Mouse (Mus musculus) mature B cell (primary cell): Measurements from ENCODE around the gene Mesd.

Source experiments
- in situ Hi-C: fragments of 300-500 bp; cut with MboI; formaldehyde crosslinking; loops from 2 replicates; pipeline ENCODE4 v1.14.3; 2019

The Mesd gene

DNA sequence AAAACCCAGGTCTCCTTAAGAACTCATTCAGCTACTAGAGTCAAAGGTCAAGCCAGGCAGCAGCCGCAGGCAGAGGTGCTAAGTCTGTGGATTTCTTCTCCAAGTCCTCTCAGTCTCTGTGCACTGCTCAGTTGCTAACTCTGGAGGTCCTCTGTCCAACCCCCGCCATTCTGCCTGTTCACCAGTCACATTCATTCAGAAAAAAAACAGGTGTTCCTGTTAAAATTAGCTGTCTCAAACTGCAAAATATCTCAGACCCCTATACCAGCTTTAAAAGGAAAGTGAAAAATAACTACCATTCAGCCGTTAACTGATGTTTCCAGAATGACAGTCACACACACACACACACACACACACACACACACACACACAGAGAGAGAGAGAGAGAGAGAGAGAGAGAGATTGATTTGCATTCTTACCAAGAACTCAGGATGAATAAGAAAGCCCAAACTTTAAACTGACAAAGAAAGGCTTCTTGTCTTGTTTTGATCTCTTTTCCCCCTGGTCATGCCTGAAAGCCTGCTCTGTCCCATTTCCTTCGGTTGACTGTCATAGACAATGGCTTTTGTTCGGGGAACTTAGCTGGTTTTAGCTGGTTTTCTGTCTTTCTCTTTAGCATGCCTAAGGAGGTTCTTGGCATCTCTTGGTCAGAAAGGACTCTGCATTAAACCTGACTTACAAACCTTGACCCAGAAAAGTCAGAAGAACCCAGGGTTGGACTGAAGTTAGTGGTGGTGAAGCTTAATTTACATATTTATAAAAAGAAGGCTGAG lies 5.4 kb upstream of the Mesd start:
- in situ Hi-C loops: loop anchor here (25.0 kb wide), 1 partner anchor 217 kb away; no protein-coding TSS in a partner anchor

DNA sequence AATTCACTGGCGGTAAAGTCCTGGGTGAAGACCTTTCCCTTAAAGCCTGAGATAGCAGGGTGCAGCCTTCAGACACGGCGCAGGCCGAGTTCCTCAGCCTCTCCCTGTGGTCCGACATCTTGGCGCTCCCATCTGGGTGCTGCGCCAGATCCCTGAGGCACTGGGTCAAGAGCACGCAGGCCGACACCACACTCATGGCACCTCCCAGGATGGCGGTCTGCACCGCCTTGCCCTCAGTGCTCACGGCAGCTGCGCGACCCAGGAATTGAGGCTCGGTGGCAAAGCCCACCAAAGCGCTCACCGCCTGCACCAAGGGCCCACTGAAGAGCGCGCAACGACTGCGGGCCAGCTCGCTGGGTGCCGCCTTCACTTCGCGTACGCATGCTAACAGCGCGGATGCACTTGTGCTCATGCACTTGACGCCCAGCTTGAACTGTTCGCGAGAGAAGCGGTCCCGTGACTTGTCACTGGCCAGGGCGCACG lies 2.1 kb upstream of the Mesd start:
- in situ Hi-C loops: loop anchor here (25.0 kb wide), 1 partner anchor 220 kb away; no protein-coding TSS in a partner anchor

DNA sequence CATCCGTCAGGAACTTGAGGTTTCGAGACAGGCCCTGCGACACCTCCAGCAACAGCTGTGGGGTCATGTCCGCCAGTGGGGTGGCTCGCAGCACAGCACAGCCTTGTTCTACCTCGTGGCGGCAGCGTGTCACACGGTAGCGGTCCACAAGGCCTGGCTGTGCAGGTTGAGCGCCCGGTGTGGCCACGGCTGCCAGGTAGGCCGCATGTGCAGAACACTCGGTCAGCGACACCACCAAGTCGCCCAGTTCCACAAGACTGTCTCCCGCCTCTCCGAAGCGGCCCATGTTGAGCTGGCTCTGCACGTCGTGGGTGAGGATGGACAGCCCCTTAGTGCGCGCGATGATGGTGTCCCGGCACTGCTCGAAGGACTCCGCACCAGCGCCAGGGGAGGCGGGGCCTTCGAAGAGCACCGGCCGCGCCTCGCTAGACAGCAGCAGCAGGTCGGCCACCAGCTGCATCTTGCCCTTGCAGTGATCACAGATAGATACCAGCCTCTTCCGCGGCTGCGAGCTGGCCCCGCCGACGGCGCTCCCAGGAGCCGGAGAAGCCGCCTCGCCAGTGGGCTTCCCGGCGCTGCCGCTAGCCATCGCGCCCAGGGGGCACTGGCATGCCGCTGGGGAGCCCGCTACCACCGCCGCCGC lies 1.5 kb upstream of the Mesd start:
- in situ Hi-C loops: loop anchor here (25.0 kb wide), 1 partner anchor 220 kb away; no protein-coding TSS in a partner anchor

DNA sequence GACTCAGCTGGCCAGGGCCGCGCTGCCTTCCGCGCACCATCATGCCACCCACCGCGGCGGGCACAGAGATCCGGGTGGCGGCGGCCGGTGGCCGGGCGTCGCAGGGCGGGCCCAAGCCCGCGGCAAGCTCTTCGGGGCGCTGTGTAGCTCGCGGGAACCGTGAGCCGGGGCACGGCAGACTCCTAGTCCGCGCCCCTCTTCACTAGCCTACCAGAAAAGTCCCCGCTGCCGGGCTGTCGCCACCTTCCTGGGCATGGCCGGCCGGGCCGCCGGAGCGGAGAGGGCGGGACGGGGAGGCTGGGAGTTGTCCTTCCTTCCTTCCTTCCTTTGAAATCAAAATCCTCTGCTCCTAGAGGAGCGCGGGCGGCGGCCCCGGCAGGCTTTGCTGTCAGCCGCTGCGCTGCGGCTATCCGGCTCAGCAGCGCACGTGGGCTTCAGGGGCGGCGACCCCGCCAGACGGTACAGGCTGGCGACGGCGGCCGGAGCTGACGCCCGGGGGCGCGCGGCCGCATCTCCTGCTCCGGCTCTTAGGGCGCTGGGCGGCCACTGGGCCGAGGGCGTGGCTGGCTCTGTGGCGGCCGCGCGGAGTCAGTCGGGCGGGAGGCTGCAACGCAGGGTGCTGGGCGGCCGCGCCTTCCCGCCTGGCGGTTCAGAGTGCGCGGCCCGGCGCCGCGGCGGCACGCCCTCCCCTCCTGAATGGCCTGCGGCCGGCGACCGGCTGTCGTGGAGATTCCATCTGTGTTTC lies 818 bp upstream of the Mesd start:
- in situ Hi-C loops: loop anchor here (25.0 kb wide), 1 partner anchor 221 kb away; no protein-coding TSS in a partner anchor

DNA sequence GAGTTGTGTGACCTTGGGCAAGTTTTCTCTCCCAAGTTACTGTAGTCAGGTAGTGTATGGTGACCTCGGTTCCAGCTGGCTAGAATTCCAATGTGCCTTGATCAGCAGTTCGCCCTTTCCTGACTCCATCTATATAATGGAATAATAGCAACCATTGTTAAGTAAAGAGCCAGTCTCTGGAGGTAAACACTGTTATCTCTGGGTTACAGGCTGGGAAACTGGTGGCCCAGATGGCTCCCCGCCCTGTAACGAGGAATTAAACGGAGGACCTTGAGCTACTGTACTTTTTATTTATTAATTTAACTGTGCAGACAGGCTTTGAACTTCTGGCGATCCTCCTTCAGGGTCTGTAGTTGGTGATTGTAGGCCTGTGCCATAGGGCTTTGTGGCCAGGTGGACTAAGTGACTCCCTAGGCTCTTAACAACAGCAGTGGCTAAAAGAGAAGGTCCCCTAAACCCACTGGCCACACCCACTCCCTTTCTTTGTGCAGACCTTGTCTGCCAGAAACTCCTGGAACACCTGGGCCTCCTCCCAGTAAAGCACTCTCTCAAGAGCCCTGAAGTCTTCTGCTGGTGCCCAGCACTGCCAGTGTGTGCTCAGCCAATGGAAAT lies 761 bp downstream of the Mesd start:
- in situ Hi-C loops: loop anchor here (25.0 kb wide), 1 partner anchor 223 kb away; no protein-coding TSS in a partner anchor

DNA sequence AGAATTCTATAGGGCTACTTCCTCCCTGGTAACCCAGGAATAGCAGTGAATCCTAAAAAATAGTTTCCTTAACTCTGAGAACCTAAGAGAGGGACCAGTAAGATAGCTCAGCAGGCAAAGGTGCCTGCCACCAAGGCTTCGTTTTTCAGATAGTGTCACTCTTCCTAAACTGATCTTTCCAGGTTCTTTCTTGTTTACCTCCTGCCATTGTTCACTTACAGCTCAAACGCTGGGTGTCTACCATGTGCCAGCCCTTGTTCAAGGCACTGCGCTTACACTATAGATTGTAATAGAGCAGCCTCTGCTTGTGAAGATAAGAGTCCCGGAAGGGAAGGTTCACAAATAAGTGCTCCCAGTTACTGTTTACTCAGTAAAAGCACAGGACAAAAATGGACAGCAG lies 1.6 kb downstream of the Mesd start:
- in situ Hi-C loops: loop anchor here (25.0 kb wide), 1 partner anchor 224 kb away; no protein-coding TSS in a partner anchor

DNA sequence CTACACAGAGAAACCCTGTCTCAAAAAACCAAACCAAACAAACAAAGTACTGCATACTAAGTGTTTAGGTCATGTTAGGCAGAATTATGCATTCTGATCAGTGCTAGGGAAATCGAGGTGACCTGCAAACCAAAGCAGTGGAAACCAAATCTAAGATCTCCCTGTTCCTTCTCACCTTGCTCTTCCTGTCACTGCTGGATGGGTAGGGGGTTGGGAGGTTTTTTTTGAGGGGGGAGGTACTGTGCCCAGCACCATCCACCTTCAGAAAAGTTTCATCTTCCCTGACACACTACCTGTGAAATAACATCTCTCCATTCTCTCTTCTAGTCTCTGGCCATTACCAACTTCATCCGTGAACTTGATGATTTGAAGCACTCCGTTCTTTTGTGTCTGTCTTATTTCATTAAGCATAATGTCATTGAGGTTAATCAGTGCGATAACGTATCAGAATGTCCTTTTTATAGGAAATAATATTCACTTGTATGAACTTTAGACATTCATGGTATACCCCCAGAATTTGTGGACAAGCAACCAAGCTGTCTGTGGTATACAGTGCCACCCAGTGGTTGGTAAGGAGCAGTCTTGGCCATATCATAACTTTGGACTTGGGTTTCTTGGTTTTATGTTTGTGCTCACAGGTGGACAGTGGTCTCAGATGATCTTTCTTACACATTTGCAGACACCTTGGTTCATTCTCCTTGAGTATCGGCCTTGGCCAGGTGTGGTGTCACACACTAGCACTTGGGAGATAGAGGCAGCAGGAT lies 2.3 kb downstream of the Mesd start:
- in situ Hi-C loops: loop anchor here (25.0 kb wide), 1 partner anchor 224 kb away; no protein-coding TSS in a partner anchor

DNA sequence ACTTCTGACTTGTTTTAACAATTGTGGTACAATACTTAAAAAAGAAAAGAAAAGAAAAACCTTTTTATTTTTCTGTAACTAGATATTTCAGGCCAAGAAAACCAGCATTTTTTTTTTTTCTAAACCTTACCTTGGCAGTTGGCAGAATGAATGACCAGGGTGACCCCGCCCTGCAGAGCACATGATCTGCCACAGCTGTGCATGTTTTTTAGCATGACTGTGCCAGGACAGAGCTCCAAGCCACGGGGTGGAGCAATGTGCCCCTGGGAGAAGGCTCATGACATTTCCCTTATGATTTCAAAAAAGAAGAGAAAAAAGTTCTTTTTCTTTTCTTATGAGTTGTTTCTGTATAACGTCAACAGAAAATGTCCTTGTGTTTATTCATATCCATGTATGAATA lies 5.1 kb downstream of the Mesd start:
- in situ Hi-C loops: loop anchor here (25.0 kb wide), 1 partner anchor 227 kb away; no protein-coding TSS in a partner anchor

DNA sequence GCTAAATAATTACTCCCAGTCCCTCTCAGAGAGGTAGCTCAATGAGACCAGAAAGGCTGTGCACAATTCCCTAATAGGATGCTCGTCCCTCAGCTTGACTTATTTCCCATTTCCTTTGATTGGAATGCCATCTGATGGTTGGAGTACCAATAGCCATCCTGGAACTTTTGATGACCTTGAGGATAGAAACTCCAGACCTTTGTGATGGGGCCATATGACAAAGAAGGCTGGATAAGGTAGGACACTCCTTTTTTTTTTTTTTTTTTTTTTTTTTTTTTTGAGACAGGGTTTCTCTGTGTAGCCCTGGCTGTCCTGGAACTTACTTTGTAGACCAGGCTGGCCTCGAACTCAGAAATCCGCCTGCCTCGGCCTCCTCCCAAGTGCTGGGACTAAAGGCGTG lies 5.7 kb downstream of the Mesd start:
- in situ Hi-C loops: loop anchor here (25.0 kb wide), 1 partner anchor 228 kb away; no protein-coding TSS in a partner anchor

DNA sequence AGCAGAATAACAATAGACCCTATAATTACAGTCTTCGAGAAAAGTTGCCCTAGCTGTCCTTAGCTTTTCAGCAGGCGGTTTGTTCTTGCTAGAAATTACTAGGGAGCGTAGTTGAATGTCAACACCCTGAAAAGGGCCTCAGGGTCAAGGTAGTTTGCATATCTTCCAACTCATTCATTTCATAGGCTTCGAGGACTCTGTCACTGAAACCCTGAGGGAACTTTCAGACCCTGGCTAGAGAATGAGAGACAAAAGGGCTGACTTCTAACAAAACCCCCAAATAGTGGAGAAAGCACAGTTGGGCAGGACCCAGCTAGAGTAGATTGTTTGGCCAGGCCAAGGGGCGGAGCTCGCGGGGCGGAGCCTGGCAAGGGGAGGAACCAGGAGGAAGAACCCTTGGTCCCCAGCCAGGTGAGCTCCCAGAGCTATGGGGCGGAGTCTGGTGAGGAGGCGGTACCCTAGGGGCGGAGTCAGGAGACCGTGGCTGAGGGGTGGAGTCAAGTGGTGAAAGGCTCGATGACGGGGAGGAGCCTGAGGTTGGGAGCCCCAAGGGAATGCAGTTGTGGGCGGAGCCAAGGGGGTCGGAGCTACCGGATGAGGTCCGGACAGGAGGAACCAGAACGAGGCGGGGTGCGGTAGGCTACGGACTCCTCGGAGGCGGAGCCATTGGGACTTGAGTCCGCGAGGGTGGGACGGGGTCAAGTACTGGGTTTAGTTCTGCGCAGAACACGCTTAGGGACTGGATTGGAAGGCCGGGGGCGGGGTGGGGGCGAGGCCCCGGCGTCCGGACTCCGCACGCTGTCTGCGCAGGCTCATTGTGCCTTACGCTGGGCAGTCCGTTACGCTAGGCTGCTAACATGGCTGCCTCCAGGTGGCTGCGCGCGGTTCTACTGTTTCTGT lies 7.4 kb downstream of the Mesd start:
- in situ Hi-C loops: loop anchor here (25.0 kb wide), 1 partner anchor 229 kb away; no protein-coding TSS in a partner anchor

DNA sequence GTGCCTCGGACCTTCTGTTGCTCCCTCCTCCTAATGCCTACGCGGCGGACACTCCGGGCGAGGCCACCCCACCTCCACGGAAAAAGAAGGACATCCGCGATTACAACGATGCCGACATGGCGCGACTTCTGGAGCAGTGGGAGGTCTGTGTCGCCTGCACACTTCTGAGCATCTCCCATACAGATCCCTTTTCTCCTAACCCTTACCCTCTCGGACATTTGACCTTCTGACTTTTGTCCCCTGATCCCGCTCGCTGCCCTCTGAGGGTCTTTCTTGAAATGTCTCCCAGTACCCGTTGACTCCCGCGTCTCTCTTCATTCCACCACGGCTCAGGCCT lies 8.0 kb downstream of the Mesd start:
- in situ Hi-C loops: loop anchor here (25.0 kb wide), 1 partner anchor 230 kb away; no protein-coding TSS in a partner anchor

DNA sequence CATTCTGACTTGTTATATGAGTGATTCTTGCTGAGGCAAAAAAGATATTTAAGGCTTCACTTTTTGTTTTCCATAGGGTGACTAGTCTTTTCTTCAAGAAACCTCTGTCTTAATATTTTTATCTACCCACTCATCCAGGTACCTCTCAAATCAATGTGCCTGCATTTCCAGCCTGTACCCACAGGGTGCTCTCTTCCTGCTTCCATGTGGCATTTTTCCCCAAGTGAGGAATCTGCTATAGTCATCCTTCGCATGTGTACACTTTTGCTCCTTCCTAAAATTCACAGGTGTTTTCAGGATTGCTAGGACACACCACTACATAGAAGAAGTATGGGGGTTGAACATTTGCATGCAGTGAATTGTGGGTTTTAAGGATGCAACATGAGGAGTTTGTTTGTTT lies 10.1 kb downstream of the Mesd start:
- in situ Hi-C loops: loop anchor here (25.0 kb wide), 1 partner anchor 232 kb away; no protein-coding TSS in a partner anchor

DNA sequence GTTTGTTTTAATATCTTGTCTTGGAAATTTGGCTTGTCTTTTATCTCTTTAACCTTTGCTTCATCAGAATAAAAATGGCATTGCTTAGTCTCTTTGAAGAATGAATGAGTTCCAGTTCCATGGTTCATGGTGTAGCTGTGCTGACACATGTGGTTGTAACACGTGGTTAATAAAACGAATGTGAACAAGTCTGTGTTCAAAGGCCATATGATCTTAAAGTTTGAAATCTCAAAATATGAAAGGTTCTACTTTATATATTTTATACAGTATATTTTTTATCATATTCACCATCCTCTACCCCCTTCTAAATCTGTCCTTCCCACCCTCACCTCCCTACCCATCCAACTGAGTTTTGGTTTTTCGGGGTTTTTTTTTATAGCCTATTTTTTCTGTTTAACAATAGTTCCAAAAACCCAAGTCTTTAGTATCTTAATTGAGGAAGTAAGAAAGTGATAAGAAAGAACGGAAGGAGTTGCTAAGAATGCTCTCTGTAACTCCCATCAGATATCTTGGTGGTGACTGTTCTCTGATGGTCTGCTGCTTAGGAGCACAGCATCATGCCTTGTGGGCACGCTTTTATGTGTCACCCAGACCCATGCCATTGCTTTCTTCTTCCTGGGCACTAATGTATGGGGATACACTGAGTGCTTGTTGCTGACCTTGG lies 11.9 kb downstream of the Mesd start:
- in situ Hi-C loops: loop anchor here (25.0 kb wide), 1 partner anchor 234 kb away; no protein-coding TSS in a partner anchor

DNA sequence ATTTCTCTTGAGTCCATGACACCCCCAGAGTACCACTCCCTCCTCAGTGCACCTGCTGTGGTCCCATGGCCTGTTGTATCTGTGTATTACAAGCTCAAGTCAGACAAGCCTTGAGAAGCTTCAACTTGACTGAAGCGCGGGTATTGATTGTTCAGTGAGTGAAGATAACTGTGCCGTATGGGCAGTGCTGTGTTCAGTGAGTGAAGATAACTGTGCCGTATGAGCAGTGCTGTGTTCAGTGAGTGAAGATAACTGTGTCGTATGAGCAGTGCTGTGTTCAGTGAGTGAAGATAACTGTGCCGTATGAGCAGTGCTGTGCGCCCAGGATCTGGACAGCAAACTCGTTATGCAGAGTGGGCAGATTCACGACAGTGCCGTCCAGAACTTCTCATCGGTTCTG lies 14.0 kb downstream of the Mesd start:
- in situ Hi-C loops: loop anchor here (25.0 kb wide), 1 partner anchor 236 kb away; no protein-coding TSS in a partner anchor

DNA sequence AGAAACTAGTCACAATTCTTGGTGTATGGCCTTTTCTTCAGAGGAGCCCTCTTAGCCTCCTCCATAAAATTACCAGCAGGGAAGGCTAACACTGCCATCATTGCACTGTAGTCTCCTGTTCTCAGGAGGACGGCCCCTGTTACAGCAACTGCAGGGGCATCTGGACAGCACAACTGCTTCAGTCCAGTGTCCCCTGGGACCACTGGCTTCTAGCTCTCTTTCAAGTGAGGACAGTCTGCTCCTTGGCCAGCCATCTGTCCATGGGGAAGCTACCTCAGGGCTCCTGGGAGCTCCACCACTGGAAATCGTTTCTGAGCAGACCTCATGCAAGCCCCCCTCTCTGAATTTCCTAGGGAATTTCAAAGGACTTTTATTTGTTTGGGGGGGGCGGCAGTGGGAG lies 16.3 kb downstream of the Mesd start:
- in situ Hi-C loops: no loop called here

DNA sequence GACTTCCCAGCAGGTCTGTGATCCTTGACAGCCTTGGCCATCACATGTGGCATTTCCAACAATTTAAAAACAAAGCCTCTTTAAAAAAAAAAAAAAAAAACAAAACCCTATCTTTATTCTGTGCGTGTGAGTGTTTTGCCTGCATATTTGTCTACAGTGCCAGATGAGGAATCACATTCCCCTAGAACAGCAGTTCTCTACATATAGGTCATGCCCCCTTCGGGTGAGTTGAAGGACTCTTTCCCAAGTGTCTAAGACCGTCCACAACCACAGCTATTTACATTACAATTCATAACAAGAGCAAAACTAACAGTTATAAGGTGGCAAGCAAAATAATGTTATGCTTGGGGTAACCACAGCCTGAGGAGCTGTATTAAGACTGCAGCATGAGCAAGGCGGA lies 17.2 kb downstream of the Mesd start:
- in situ Hi-C loops: no loop called here

DNA sequence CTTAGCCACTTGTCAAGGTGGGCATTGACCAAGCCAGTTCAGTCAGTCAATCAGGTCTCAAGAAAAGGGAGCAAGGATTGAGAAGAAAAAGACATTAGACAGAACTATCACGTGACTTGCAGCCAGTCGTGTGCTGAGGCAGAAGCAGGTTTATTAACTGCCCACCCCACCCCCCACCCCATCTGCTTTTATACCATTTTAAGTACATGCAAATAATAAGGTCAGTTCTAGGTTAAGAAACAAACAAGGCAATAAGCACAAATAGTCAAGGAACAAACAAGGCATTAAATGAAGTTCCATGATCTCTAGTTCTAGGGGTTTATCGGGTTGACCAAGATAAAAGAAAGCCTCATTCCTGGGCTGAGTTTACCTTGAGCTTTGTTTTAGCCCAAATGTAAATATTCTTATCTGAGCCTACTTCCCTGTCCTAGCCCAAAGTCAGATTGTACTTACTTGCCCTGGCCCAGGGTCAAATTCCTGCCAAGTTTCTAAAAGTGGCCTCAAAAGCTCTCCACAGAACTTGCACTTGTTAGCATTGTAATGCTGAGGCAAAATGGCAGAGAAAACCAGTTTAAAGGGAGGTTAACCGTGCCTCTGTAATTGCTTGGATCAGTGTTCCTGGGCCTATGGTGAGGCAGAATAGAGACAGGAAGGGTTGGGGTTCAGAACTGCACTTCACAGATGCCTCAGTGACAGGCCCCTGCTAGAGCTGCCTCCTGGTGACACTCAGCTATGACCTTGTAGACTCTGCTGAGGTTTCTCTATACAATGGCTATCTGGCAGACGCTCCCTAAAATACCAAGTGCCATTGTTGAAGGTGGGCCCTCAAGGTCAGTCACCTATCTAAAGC lies 18.3 kb downstream of the Mesd start:
- in situ Hi-C loops: no loop called here

DNA sequence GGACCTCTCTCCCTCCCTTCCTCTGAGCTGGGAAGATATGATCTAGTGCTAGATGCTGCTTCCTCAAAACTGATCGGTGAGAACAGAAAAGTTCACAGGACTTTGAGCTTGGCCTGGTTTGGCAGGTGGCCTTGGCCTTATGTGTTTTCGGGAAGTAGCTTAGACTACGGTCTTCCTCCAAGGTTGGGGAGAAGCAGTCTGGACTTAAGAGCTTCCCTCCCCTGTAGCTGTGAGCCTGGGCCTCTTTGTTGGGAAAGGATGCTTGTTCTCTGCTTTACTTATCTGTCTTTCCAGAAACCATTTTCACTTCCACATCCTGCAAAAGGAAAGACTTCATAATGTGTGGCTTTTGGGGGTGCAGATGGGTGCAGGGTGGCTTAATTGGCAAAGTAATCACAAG lies 20.6 kb downstream of the Mesd start:
- in situ Hi-C loops: no loop called here
